Mouse (Mus musculus): ENCODE measurements at regions not wholly inside any gene's neighbourhood (a gene's known extent, or its start where the extent isn't known, plus 50 kb on each side); places are given as distances from the start of the nearest gene placed in this dataset.

GRCm38 (mm10) chr12:58581811-58582572 is 312.9 kb upstream of the Clec14a start:
- no peak for DNase-seq (ENCODE audit: low read depth, low spot score)

DNA sequence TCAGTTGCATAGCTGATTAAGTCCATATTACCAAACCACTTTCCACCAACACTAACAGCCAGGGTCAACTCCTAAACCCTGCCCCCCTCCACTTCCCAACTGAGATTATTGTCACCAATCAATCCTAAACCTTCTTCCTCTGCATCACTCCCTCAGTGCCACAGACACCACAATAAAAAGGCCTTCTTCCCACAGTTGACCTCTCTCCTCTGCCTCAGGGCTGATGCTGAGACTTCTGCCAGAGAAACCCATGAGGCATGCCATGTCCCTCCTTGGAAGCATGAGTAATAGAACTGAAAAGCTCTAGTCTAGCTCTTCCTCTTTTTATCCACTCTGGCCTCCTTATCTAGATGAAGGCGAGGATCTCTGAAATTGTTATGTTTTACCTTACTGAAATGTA is 300.0 kb upstream of the Clec14a start:
- no peak for DNase-seq (ENCODE audit: low read depth, low spot score)

DNA sequence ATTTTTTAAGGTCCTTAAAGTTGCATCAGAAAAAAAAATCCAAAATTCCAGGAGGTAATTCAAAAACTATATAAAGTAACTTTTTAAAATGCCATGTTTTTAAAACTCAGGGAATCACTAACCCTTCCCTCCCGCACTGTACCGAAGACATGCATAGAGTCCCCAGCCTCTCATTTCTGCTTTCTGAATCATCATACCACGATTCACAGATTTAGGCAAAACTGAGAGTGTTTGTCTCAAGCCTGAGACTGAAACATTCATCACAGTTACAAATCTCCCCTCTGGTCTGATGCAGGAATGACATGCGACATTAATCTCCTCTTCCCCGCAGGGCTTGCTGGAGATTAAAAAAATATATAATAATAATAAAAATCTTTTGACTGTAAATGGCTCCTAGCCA is 291.8 kb upstream of the Clec14a start:
- DNase-seq (ENCODE audit: low read depth, low spot score) = no peak

- DNase-seq (ENCODE audit: low read depth, low spot score) = no peak
Observed at GRCm38 (mm10) chr12:58559833-58560232, 290.7 kb upstream of the Clec14a start.

GRCm38 (mm10) chr12:58557261-58557660 is 288.2 kb upstream of the Clec14a start:
- no peak for DNase-seq (ENCODE audit: low read depth, low spot score)

- no peak for DNase-seq (ENCODE audit: low read depth, low spot score)
Observed at GRCm38 (mm10) chr12:58556741-58557140, 287.7 kb upstream of the Clec14a start.

GRCm38 (mm10) chr12:58556060-58556459 is 287.0 kb upstream of the Clec14a start:
- DNase-seq (ENCODE audit: low read depth, low spot score) = no peak

GRCm38 (mm10) chr12:58550859-58551761 is 282.0 kb upstream of the Clec14a start:
- no peak for DNase-seq (ENCODE audit: low read depth, low spot score)

- no peak for DNase-seq (ENCODE audit: low read depth, low spot score)
Observed at GRCm38 (mm10) chr12:58545832-58546538, 276.9 kb upstream of the Clec14a start.

DNA sequence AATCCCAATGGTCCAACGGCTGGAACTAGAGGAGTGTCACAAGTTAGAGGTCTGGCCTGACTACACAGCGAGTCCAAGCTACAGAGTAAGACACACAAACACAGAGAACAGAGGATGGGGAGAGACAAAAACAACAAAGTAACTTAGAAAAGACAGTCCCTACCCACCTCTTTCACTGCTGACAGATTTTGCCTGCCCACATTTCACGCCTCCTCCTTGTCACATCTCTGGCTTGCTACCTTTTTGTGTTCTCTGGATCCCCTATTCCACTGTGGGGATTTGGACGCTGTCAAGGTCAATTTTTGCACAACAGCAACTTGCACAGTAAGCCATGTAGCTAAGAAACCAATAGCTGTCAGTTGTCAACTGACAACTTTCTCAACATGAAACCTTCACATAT is 275.8 kb upstream of the Clec14a start:
- DNase-seq (ENCODE audit: low read depth, low spot score) = no peak

DNA sequence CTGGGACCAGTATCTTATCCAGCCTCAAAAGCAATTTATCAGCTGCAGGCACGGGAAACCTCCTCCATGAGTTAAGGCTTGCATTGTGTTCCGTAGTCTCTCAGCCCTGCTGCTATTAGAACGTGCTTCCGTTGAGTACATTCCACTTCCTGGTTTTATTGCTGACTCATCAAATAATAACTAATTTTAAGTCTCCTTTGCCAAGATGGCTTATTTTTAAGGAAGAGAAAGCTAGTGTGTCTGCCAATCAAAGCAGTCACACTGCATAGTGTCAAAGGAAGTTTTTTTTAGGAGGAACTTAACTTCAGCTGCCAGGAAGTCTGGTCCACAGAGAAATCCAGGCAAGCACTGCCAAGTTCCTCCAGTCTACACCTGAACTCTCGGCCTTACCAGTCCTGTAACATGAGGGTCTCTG is 269.2 kb upstream of the Clec14a start:
- no peak for DNase-seq (ENCODE audit: low read depth, low spot score)

GRCm38 (mm10) chr12:58537833-58538232 is 268.7 kb upstream of the Clec14a start:
- DNase-seq (ENCODE audit: low read depth, low spot score) = no peak

DNA sequence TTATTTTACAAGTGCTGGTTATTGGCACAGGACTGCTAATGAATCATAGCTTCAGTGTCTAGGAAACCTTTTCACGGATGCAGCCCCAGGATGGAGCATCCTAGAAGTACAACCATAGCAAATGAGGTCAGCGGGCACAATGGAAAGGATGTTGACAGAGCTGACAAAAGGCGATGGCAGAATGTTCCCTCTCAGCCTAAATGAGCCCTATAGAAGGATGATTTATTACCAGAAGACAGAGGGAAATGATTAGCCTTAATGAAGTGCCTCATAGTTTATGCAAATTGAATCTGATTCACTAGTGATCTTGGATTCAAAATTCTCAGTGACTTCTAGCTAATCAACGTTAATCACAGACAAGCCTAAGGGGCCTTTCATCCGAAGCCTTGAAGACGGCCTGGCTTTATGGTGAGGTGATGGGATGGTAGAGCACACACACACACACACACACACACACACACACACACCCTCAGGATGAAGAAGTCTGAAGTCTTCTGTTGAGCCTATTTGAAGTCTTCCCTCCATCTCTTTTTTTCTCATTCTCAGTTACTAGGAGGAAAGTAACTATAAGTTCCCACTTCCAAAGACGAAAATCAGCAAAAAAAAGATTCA is 267.4 kb upstream of the Clec14a start:
- no peak for DNase-seq (ENCODE audit: low read depth, low spot score)

DNA sequence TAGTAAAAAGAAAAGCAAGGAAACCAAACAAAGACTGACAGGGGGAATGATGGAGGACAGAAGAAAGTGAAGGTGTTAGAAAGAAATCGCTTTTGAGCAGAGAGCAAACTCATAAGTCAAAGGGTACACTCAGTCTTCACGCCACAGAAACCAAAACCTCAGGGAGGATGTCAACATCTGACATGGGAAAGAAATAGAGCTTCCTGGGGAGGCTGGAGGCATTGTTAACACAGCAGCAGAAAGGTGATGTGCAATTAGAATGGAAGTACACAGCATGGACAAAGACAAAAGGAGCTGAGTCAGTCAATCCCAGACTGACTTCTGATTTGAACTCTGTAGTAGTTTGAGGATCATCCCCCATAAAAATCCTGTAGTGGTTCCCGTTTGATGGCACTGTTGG is 261.2 kb upstream of the Clec14a start:
- no peak for DNase-seq (ENCODE audit: low read depth, low spot score)

- DNase-seq (ENCODE audit: low read depth, low spot score) = no peak
Observed at GRCm38 (mm10) chr12:58516800-58517199, 247.7 kb upstream of the Clec14a start.

- DNase-seq (ENCODE audit: low read depth, low spot score) = no peak
Observed at GRCm38 (mm10) chr12:58513951-58514350, 244.9 kb upstream of the Clec14a start.

DNA sequence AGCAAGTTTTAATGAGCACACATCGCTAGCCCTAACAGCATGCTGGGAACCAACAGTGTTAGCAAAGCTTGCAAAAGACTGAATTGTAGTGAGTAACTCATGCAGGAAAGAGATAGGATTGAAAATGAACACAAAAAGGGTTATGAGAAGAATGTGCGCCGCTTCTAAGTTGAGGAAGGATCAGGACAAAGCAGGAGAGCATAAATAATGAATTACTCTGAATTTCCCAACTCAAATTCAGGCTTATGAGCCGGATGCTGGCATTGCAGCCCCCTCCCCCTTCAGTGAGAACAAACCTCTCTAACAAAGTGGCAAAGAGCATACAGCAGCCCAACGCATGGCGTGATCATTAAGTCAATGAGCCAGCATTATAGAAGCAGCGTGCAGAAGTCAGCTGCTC is 243.6 kb upstream of the Clec14a start:
- DNase-seq (ENCODE audit: low read depth, low spot score) = no peak

- no peak for DNase-seq (ENCODE audit: low read depth, low spot score)
Observed at GRCm38 (mm10) chr12:58504283-58504682, 235.2 kb upstream of the Clec14a start.

GRCm38 (mm10) chr12:58474181-58474580 is 205.1 kb upstream of the Clec14a start:
- DNase-seq (ENCODE audit: low read depth, low spot score) = no peak

- DNase-seq (ENCODE audit: low read depth, low spot score) = no peak
Observed at GRCm38 (mm10) chr12:58473511-58473910, 204.4 kb upstream of the Clec14a start.

DNA sequence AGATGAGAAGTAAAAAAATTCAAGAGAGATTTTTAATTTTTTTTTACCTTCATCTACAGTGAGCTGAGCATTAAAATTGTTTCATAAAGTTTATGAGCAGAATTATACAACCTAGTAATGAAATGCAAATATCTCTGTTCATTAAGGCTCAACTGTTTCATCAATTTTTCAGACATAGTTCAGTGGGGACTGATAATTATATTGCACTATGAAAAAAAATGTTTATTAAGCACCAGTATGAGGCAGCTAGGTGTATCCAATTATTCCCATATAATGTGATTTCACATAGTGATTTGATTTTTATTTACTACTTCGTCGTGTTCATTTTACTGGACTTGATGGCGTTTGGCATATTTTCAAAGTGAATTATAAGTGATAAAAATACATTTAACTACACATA is 191.4 kb upstream of the Clec14a start:
- DNase-seq (ENCODE audit: low read depth, low spot score) = no peak

- DNase-seq (ENCODE audit: low read depth, low spot score) = no peak
Observed at GRCm38 (mm10) chr12:58454828-58455227, 185.7 kb upstream of the Clec14a start.
